Mouse (Mus musculus): ENCODE results near the gene Eno3.

GRCm38 (mm10) chr11:70641241-70641640, 15.8 kb upstream of the Eno3 start:
- TF ChIP-seq CTCF (IDR thresholded peaks at IDR 0.05; ENCODE audit: low read depth) (no peak), EP300 (IDR thresholded peaks at IDR 0.05; ENCODE audit: low read depth) (no peak)
